Mouse (Mus musculus) hindbrain, embryonic 16.5 days (tissue): ENCODE measurements at regions not wholly inside any gene's neighbourhood (a gene's known extent, or its start where the extent isn't known, plus 50 kb on each side); places are given as distances from the start of the nearest gene placed in this dataset.
"Not testable (repeated sequence)": the region's sequence is repeated elsewhere in the genome, so short reads cannot be mapped to it uniquely, and the experiment has no call there.

Experiments
- ATAC-seq: fragments of 200-750 bp; cut with Nextera tagmentation; 2 replicates; pipeline ENCODE4 v1.8.0; 2017; ENCODE audit warnings: moderate TSS enrichment, moderate library complexity
- H3K27ac ChIP-seq: fragments of 300-500 bp; sonication (generic); 2 replicates; pipeline ENCODE4 v1.5.1; 2014; ENCODE audit warnings: low read depth, mild to moderate bottlenecking, control low read depth, low read length, moderate library complexity
- H3K27me3 ChIP-seq: fragments of 300-500 bp; sonication (generic); replicated peaks from 2 replicates; pipeline ENCODE4 v1.6.1; 2014; ENCODE audit warnings: low read length; ENCODE audit not compliant: control insufficient read depth, insufficient read depth
- H3K36me3 ChIP-seq: fragments of 300-500 bp; sonication (generic); 2 replicates; pipeline ENCODE4 v1.6.1; 2014; ENCODE audit warnings: mild to moderate bottlenecking, low read length, moderate library complexity, mixed read lengths; ENCODE audit not compliant: control insufficient read depth, insufficient read depth
- H3K4me1 ChIP-seq: fragments of 300-500 bp; sonication (generic); 2 replicates; pipeline ENCODE4 v1.6.1; 2014; ENCODE audit warnings: low read depth, low read length; ENCODE audit not compliant: control insufficient read depth, insufficient read depth
- H3K4me2 ChIP-seq: fragments of 300-500 bp; sonication (generic); 2 replicates; pipeline ENCODE4 v1.6.1; 2014; ENCODE audit warnings: mild to moderate bottlenecking, low read length, control low read depth, moderate library complexity
- H3K4me3 ChIP-seq: fragments of 300-500 bp; sonication (generic); 2 replicates; pipeline ENCODE4 v1.5.1; 2014; ENCODE audit warnings: mild to moderate bottlenecking, low read length, control low read depth, moderate library complexity
- H3K9ac ChIP-seq: fragments of 300-500 bp; sonication (generic); 2 replicates; pipeline ENCODE4 v1.6.1; 2014; ENCODE audit warnings: low read depth, mild to moderate bottlenecking, control low read depth, low read length, moderate library complexity
- H3K9me3 ChIP-seq: fragments of 300-500 bp; sonication (generic); 2 replicates; pipeline ENCODE4 v1.6.1; 2014; ENCODE audit warnings: mild to moderate bottlenecking, low read length, moderate library complexity; ENCODE audit not compliant: control insufficient read depth
- WGBS: fragments of 180-500 bp; shearing (Covaris S2); extraction: QIAGEN DNeasy Blood & Tissue Kit; methylation state at CpG from one replicate; pipeline ENCODE4 v1.1.7; 2014; 5-methylcytosine and 5-hydroxymethylcytosine counted together

DNA sequence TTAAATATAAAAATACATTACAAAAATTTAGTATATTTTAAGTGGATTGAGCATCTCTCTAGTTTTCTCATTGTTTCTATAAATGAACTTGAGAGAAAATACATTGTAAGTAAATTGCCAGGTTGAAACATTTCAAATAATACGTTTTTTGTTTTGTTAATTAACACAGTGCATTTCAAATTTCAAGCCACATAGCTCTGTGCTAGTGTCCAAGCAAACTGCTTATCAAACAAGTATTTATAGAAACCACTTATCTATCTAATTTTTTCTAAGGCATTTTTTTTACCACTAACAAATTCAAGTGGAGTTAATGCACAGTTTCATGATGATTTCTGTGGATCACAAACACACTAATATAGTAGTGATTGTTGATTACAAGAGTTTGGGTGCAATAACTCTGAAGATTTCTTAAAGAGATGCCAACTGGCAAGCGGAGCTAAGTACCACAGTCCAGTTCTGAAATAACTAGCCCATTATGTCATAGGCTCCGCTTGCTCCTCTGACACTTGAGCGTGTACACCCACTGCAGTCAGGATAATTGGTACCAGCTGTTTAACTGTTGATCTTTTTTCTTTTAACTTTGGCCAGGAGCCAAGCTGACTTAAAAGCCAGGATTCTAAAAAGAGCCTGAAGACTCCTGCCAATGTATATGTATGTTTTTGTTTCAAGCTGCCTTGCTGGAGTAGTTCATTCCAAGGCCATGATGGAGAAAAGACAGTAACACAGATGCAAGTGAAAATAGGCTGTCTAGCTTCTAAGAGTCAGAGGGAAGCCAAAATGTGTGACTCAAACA is 115.0 kb downstream of the Pcdh18 start:
- H3K4me3 ChIP-seq: no peak overlapping the region
- no peaks in the 10 kb centered on the region; the same call in 1 of the 2 replicates for H3K4me1 ChIP-seq
- H3K27ac ChIP-seq: no peak overlapping the region
- peak; percentile 89 for ATAC-seq
- H3K27me3 ChIP-seq: no peaks in the 10 kb centered on the region
- H3K36me3 ChIP-seq: no peaks in the 10 kb centered on the region
- WGBS: 31% methylated on average over 4 of the region's 4 CpGs
- no peaks in the 10 kb centered on the region for H3K9me3 ChIP-seq
- H3K9ac ChIP-seq: no peak overlapping the region
- H3K4me2 ChIP-seq: no peak overlapping the region

DNA sequence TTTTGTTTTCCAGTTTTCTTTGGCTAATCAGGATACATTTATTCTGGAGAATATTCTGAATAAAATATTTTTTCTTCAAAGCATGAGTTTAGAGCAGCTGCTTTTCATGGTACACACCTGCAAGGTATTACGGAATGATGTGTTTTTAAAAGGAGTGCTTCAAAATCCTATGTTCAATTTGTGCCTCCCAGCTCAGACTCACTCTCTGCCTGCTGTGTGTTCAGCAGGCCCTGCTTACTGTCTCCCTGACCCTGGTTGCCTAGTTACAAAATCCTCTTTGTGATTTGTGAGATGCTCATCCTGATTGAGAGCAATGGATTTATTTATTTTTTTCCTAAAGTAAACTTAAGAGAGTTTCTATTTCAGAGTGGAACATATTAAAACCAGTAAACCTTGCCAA is 115.7 kb downstream of the Pcdh18 start:
- H3K4me3 ChIP-seq: no peak overlapping the region
- WGBS: 70% methylated on average over 1 of the region's 1 CpGs
- no peak overlapping the region for H3K9ac ChIP-seq
- H3K36me3 ChIP-seq: no peaks in the 10 kb centered on the region
- no peak for ATAC-seq
- no peaks in the 10 kb centered on the region; the same call in 1 of the 2 replicates for H3K4me1 ChIP-seq
- no peaks in the 10 kb centered on the region for H3K9me3 ChIP-seq
- no peaks in the 10 kb centered on the region for H3K27me3 ChIP-seq
- no peak overlapping the region for H3K27ac ChIP-seq
- no peak overlapping the region for H3K4me2 ChIP-seq

DNA sequence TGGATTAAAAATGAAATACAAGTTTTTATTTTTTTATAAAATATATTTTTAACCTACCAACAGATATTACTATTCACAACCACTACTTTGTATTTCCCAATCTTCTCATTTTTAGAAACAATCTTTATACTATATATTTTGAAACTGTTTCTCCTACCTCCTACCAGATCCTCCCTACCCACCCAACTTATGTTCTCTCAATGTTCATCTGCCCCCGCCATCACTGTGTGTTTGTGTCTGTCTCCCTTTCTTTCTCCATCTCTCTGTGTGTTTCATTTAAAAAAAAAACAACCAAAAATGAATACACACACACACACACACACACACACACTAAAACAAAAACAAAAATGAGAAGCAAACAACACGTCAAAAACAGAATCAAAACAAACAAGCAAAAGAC is 118.5 kb downstream of the Pcdh18 start:
- 85% methylated on average over 2 of the region's 2 CpGs for WGBS
- Histone ChIP-seq H3K27ac (no peak overlapping the region), H3K9me3 (no peaks in the 10 kb centered on the region), H3K9ac (no peak overlapping the region), H3K4me2 (no peak overlapping the region), H3K27me3 (no peaks in the 10 kb centered on the region), H3K4me3 (no peak overlapping the region), H3K36me3 (no peaks in the 10 kb centered on the region), H3K4me1 (no peaks in the 10 kb centered on the region; the same call in 1 of the 2 replicates)
- no peak for ATAC-seq

DNA sequence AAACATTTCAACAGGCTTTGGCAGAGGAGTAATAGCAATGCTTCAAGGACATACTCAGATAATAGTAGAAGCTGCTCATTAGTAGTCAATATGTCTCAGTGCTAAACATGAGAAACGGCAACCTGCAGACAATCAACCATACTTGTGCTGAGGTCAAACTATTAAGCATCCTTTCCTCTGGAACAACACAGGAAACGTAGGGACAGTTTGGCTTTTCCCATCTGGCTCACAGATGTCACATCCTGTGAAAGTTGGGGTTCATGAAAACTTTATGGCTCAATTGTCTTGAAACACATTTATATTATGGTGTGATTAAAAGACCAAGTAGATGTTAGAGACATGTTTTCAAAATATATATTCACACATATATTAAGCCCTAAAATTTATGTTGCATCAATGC is 120.4 kb downstream of the Pcdh18 start:
- Histone ChIP-seq H3K9me3 (no peaks in the 10 kb centered on the region), H3K27ac (no peak overlapping the region), H3K4me1 (no peaks in the 10 kb centered on the region), H3K4me3 (no peak overlapping the region), H3K36me3 (no peaks in the 10 kb centered on the region), H3K9ac (no peak overlapping the region), H3K27me3 (no peaks in the 10 kb centered on the region), H3K4me2 (no peak overlapping the region)
- no peak for ATAC-seq
- 58% methylated on average over 2 of the region's 2 CpGs for WGBS

DNA sequence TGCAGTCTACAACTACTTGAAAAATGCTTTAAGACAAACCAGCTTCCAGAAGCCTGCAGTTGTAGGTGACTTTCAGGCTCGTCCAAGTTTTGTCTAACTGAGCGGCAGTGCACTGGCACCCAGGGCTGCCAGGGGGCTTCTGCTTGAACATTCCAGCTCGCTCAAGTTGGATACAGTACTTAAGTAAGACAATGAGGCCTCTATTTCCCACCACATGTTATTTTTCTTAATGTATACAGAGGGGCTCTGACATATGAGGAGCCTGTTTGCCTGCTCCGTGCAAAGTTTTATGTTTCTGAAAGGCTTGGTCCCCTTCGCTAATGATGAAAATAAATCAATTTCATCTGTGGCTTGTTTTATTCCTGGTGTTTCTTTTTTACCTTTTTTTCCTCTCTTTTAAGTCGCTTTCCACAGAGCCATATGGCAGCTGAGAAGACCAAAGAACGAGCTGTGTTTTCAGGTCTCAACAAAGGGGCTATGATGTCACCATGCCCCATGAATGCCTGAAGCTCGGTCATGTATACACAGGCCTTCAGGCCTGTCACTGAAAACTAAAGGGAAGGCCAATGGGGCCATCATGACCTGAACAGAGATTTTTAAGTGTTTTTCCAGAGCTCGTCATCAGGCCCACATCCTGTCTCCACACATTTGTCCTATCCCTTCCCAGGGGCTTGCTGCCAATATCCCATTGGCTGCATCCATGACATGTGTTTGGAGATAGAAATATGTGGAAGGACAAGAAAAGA is 164.2 kb downstream of the Pcdh18 start:
- WGBS: 14% methylated on average over 9 of the region's 9 CpGs
- Histone ChIP-seq H3K4me3 (no peak overlapping the region), H3K27ac (no peak overlapping the region)

DNA sequence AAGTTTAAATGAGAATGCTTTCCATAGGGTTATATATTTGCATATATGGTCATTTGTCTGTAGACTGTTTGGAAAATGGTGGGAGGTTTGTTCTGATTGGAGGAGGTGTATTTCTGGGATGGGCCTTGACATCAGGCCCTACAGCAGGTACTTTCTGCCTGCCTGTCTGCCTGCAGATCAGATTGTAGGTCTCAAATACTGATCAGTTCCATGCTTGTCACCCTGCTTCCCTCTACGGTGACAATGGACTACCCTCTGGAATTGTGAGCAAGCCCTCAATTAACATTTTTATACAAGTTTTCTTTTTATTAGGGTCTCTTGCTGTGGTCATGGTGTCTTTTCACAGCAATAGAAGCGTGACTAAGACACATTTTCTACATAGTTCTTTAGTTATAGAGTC is 166.9 kb downstream of the Pcdh18 start:
- ATAC-seq: no peak
- Histone ChIP-seq H3K4me2 (no peak overlapping the region), H3K4me1 (no peaks in the 10 kb centered on the region), H3K4me3 (no peak overlapping the region), H3K9ac (no peak overlapping the region), H3K27me3 (no peaks in the 10 kb centered on the region), H3K27ac (no peak overlapping the region), H3K36me3 (no peaks in the 10 kb centered on the region), H3K9me3 (no peaks in the 10 kb centered on the region)
- WGBS: 34% methylated on average over 2 of the region's 2 CpGs

More for the DNA sequence above, 164.2 kb downstream of the Pcdh18 start:
- H3K9ac ChIP-seq: no peak overlapping the region
- H3K4me2 ChIP-seq: no peak overlapping the region
- H3K27me3 ChIP-seq: no peaks in the 10 kb centered on the region
- no peaks in the 10 kb centered on the region for H3K4me1 ChIP-seq
- no peaks in the 10 kb centered on the region for H3K9me3 ChIP-seq
- H3K36me3 ChIP-seq: no peaks in the 10 kb centered on the region
- ATAC-seq: peak; percentile 76; the same call in 1 of the 2 replicates

DNA sequence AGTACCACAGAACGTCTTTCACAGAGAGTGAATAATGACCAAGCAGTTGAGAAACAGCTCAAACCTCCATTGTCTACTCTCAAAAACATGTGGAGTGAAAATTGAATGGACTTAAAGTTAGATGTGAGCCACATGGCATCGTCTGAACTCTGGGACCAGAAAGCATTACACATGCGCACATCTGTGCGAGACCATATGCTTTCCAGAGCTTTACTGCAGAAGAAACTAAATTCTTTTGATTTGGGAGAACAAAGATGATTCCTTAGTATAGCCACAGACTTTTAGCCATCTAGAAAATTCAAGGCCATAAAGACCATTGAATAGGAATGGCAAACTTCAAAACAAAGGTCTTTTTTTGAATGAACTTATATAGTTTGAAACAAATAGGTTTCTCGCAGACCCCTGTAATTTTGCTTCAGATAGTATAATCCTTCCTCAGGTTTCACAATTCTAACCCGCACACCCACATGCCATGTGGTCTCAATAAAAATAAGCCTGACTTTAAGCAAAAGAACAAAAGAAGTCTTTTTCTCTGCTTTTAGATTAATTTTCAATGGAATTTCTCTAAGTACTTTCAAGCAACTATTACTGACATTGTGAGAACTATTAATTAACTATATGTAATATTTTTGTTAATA is 170.5 kb downstream of the Pcdh18 start:
- no peak overlapping the region for H3K4me3 ChIP-seq
- no peaks in the 10 kb centered on the region for H3K36me3 ChIP-seq
- ATAC-seq: no peak

DNA sequence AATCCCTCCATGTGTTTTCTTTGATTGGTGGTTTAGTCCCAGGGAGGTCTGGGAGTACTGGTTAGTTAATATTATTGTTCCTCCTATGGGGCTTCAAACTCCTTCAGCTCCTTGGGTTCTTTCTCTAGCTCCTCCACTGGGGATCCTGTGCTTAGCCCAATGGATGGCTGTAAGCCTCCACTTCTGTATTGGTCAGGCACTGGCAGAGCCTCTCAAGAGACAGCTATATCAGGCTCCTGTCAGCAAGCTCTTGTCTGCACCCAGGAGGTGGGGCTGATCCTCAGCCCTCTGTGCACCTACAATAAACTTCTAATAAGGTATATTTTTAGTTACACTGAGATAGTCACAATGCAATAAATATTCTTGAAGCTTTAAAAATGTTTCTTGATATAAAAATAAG is 171.2 kb downstream of the Pcdh18 start:
- not testable (repeated sequence) for H3K27ac ChIP-seq, H3K4me3 ChIP-seq, H3K27me3 ChIP-seq, H3K36me3 ChIP-seq, H3K4me1 ChIP-seq, H3K9me3 ChIP-seq, H3K4me2 ChIP-seq, ATAC-seq, H3K9ac ChIP-seq

More for the DNA sequence above, 170.5 kb downstream of the Pcdh18 start:
- no peaks in the 10 kb centered on the region for H3K27me3 ChIP-seq
- H3K4me2 ChIP-seq: no peak overlapping the region
- H3K27ac ChIP-seq: no peak overlapping the region
- H3K9ac ChIP-seq: no peak overlapping the region
- no peaks in the 10 kb centered on the region for H3K9me3 ChIP-seq
- H3K4me1 ChIP-seq: no peaks in the 10 kb centered on the region
- 64% methylated on average over 6 of the region's 6 CpGs for WGBS
